Mouse (Mus musculus) adrenal gland (tissue): ENCODE results near the gene Cpz.

Experiments
- intact Hi-C: fragments of 180-260 bp; cut with DNase I; formaldehyde crosslinking; loops from one replicate; pipeline ENCODE4 v1.15.1; 2025
- long read RNA-seq, 2 experiments: library from polyadenylated mRNA; unstranded; transcript quantifications; one replicate each; pipeline ENCODE4 v2.0.0; 2020; ENCODE audit warnings: borderline replicate concordance in 1 of 2; ENCODE audit not compliant: insufficient replicate concordance in 1 of 2

The Cpz gene
- long read RNA-seq, experiment 1, partial matches to known transcripts, result 0 of 5 reads
- long read RNA-seq, experiment 1, other reads (novel, unspliced or antisense), result 2 of 5 reads
- long read RNA-seq, experiment 2, result 0 reads

DNA sequence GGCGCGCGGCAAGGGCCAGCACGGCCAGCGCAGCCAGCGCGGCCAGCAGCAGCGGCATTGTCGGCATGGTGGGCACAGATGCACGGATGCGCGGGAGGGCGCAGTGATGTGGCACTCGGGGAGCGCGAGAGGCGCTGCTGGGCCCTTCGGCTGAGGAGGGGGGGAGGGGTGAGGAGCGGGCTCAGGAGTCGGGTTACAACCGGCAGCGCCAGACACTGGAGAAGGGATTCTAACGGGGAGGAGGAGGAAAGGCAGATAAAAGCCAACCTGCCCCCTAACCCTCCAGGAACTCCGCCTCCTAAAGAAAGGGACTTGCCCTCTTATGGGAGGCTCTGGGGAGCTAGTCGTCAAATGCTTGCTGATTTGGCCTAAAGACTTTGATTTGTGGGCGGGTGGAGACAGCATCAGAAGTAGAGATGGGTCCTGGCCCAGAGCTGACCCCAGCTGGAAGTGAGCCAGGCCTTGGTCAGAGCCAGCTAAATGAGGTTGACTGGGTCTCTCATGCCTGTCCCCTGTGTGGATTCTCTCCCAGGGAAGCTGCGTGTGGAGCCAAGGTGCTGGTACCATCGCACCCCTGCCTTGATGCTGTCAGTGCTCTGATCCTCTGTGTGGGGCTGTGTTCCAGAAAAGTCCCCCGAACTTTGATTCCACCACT lies at the start of gene Cpz:
Cpz (minus strand) TSS at position 230 of the 655 bp plus-strand sequence.
- intact Hi-C loops, result no loop called here

DNA sequence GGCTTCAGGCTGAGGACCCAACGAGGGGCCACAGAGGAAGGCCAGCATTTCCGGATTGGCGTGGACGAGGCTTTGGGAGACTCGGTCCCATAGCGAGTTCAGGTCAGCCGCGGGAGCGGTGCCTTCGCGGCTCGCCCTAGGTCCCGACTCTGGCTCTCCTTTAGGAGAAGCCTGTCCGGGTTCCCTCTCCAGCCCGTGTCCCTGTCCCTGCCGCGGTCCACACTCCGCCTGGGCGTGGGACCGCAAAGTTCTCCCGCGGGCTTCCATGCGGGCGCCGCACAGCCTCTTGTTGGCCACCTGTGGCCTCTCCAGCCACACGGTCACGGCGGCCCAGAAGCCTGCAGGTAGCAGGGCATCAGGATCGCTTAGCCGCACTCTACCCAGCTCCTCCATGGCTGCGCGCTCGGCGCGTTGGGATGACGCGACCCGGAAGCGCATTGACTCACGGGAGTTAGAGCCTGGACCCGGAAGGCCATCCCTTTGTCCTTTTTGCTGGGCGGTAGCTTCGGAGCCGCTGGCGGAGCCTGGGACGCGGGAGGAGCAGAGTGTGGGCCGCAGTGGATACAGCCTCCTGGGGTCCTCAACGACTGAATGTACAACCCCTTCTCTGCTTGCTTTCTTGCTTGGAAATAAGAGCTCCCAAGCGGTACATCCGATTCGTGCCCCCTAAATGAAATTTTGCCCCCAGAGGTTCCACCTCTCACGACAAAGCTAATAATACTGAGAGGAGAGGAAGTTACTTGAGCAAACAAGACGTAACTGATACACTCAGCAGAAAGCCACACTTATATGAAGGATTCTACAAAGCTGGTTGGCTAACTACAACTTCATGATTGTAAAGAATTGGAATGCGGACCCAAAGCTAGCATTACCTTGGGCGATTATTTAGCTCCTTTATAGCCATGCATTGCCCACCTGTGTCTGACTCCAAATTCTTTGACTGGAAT lies 49.4 kb upstream of the Cpz start, which contains the start of gene Trmt44:
Trmt44 (minus strand) TSS at position 418 of the 947 bp plus-strand sequence.
- intact Hi-C loops, result no loop called here

DNA sequence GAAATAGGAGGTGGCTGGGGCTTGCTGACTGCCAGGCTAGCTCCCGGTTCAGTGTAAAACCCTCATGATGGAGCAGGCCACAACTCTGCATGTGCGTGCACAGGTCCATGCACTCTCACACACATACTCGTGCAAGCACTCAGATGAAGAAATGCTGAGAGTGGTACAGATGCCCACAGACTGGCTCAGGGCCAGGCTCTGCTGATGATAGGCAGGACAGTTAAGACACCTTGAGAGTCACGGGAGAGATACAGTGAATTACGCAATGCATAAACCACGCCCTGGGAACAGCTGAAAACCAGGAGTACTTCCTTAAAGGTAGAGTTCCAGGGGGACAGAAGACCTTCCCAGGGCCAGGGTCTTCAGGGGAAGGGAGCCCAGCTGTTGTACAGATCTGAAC lies 46.0 kb upstream of the Cpz start:
- intact Hi-C loops, result no loop called here

DNA sequence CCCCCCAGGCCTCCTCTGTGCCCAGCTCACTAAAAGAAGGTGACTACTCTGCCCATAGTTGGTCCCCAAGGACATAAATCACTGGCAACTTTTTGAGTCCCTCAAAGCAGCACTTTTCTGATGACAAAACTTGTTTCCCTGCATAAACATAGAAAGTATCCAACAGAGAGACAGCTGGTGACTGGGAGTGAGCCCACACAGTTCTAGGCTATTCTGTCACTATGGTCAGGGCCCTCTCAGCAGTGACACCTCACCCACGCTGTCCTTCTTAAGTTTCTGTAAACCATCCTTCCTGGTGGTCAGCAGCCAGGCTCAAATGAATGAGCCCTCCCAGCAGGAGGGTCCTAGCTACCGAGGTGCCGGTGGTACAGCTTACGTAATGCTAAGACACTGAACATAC lies 41.1 kb upstream of the Cpz start:
- intact Hi-C loops, result no loop called here

DNA sequence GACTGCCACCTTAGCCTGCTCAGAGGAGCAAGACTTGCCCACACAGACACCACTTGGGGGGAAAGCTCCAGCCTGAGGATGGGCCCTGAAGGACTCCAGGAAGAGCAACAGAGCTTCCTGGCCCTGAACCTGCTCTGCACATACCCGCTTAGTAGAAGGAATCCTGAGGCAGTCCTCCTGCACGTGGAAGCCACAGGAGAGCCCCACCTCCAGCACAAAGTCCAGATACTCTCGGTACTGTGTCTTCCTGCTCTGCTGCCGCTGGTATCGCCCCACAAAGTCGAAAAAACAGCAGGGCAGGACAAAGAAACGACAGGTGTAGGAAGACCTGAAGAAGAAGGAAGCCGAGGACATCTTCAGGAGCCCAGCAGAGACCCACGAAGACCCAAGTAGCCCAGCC lies 39.7 kb upstream of the Cpz start:
- intact Hi-C loops, result no loop called here

DNA sequence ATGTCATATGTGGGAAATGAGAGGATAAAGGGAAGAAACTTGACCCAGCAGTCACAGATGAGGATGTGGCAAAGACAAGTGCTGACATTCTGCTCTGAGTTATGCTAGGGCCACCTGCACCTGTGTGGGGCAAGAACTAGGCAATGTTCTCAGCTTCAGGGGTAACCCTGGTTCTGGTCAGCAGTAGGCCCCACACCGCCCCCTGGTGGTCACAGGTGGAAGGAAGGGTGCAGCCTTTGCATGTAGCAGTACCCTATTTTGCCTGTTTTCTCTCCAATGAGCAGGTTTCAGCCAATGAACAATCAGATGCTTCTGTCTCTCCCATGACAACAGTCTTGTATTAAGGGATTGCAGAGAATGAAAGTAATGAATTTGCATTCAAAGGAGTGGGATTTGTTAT lies 38.0 kb upstream of the Cpz start:
- intact Hi-C loops, result loop anchor here (1.0 kb wide), 1 partner anchor 40 kb away; no protein-coding TSS in a partner anchor

DNA sequence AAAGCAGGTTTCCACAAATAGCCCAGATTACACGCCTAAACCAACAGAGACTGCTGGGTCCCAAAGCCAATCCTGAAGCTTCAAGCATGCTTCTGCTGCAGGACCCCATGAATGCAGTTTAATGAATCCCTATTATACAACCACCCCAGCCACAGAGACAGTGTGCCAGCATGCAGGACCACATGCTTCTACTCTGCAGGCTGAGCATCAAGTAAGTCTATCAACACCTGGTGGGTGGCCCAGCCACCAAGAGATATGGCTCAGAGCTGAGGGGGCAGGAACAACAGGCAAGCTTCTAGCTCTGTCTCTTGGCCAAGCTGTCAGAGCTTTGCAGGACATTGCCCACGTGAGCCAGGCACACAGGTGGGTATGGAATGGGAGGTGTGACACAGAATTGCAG lies 37.1 kb upstream of the Cpz start:
- intact Hi-C loops, result loop anchor here (1.0 kb wide), 1 partner anchor 39 kb away; no protein-coding TSS in a partner anchor

DNA sequence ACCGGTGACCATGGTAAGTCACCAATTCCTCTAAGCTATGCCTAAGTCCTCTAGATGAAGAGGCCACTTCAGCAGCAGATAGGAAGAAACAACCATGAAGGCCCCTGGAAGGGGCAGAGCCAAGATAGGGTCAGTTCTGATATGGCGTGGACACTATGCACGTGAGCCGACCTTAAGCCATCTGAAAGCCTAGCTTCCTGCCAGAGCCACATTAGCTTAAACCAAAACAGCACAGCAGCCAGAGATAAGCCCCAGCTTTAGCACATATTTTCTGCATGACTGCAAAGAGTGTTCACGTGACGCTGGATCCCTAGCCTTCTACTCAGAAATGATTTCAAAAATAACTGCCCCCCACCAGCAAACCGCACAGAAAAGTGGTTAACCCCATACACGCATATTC lies 33.9 kb upstream of the Cpz start:
- intact Hi-C loops, result no loop called here

DNA sequence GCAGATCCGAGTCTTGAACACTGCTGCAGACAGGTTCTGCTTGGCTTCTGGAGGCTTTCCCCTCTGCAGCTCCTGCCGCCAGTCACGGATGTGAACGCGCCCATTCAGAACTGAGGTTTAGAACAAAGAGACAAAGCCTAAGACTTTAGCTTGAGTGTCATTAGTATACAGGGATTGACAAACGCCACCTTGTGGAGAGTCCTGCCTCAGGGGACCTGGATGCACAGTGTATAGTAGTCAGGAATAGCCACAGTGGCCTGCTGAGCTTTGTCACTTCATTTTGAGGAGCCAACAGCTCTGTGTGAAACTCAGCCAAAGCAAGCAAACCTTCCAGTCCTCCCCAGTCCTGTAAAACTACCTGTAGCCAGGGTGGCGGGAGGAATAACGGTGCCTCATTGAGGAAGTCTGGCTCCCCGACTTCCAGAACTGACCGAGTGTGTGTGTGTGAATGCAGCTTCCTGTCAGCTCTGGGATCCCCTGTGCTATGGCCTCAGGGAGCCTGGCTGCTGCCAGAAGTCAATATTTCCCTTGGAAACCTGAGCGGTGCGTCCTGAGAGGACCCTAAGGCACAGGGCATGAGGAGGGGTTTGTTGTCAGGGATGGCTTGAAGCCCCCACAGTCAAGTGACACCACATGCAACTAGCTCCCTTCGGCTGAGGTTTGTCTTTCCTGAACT lies 32.6 kb upstream of the Cpz start:
- intact Hi-C loops, result no loop called here

DNA sequence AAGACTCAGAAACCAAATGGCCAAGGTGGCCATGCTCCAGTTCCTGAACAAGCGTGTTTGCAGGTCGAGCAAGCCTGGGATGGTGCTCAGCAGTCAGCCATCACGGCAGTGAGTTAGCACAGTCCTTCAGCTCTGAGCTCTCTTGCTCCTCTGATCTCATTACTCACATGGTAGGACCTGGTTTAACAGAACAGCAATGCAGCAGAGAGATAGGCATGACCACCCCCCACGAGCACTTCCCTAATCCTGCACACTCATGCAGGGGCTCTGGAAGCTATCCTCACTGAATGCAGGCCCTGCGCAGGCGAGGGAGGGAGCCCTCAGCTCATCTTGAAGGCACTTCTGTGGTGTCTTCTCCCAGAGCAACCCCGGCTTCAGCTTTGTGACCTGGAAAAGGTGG lies 30.9 kb upstream of the Cpz start:
- intact Hi-C loops, result no loop called here

DNA sequence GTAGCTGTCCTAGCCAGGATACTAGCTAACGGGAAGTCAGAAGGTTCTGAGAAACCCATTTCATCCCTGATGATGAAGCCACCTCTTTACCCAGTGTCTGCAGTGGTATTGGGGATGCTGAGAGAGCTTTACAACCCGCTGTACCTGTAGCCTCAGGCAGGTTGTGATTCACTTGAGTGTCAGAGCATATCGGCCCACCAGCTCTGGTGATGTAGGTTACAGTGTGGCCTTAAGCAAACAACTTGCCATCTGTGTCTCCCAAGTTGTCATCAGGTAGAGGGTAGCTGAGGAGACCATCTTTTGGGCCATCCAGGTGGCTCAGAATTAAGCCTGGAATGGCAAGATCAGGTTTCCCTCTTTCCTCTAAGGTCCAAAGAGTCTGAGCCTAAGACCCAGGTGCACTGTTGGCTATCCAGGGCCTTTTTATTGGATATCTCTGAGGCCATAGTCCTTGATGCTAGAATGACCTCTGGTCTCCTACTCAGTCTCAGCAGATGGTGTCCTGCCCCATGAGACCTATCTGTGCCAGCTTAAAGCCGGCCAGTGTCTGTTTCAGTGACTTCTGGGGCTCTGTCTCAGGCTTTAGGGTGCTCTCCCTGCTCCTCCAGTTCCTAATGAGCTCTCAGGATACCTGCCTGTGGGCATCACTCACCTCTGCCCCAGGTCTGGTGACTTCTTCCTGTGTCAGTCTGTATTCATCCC lies 27.5 kb upstream of the Cpz start:
- intact Hi-C loops, result no loop called here

DNA sequence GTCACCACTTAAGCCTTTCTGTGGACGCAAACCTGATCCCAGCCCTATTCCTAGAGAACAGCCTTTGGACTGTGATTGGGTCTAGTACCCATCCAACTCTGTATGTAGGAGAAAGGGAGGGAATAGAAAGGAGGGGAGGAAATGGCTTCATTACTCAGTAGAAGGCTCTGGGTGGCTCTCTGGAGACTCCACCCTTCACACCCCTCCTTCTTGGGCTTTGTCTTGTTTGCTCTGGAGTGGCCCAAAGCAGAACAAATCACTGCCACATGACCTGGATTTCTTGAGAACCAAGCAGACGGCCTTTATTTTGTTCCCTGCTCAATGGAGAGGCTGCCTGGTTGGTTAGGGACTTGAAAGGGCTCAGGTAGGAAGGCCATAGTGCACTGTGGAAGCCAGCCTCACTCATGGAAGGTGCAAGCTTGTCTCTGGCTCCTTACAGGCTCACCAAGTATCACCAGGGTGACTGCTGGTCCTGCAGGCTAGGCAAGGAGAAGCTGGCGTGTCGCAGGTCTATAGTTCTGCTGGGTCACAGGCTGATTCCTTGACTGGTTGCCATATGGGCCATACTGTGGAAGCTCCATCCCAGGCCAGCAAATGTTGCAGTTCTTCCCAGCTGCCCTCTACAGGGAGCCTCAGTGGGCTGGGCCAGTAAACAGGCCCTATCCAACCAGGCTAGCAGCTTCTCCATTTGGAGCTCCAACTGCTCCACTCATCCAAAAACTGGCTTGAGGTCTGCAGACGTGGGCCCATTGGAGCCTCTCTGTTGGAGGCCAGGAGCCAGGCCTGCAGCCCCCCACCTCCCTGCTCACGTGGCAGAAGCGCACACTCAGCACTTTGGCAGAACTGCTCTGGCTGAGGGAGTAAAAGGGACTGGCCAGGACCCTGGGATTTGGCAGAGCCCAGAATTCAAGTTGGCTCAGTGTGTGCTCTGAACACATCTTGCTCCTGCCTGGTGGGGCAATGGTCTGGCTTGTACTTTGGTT lies 26.6 kb upstream of the Cpz start:
- intact Hi-C loops, result no loop called here

DNA sequence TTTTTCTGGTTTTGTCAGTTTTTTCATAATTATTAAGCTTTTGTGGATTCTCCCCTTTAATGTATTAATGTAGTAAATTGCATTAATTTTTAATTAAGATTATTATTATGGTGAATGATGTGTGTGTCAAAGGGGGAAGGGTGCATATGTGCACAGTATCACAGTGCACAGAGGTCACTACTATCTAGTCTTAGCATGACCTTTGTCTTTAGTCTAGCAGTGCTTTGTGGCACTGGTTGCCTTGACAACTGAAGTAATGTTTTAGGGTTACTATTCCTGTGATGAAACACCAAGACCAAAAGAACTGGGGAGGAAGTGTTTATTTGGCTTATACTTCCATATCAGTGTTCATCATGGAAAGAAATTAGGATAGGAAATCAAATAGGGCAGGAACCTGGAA lies 20.6 kb upstream of the Cpz start:
- intact Hi-C loops, result no loop called here

DNA sequence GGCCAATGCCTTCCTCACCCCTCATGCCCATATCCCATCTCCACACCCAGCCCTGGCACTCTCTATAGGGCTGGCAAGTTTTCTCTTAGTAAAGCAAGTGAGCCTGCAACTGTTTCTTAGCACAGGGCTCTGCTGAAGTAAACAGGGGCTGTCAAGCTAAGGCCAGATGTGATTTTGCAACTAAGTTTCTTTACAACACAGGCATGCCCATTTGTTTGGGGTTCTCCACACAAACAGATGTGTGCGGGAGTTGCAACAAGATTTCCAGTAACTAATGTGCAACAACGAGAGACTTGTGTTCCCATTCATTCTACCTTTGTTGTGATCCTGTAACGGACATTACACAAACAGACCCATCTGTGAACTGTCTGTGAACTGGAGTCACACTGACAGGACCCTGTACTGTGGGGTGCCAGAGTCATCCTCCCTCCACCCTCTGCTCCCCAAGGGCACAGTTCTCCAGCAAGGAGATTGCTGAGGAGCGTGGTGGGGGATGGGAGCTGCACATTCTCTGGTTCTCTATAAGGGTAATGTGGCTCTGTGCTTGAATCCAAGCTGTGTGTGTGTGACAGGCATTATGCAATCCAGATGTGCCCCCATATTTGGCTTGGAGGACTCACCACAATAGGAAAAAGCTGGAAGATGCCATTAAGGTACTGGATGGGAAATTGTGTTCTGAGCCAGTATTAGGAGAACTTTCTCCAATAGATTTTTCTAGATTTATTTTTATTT lies 15.7 kb upstream of the Cpz start:
- intact Hi-C loops, result no loop called here

DNA sequence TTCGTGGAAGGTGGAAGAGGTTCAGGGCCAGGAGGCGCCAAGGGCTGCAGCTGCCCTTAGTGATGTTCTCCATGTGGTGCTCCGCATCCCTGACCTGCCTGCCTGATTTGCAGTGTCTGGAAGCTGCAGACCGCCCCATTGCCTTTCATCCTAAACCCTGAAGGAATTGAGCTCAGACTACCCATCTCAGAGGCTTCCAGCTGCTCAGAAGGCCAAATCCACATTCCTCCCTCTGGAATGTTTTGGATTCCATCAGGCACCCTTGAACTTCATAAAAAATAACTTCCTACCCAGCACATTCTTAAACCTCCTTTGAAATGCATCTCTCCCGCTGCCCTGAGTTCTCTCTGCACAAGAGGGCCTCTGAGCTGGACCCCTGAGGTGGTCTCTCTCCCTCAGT lies 15.1 kb upstream of the Cpz start:
- intact Hi-C loops, result no loop called here

DNA sequence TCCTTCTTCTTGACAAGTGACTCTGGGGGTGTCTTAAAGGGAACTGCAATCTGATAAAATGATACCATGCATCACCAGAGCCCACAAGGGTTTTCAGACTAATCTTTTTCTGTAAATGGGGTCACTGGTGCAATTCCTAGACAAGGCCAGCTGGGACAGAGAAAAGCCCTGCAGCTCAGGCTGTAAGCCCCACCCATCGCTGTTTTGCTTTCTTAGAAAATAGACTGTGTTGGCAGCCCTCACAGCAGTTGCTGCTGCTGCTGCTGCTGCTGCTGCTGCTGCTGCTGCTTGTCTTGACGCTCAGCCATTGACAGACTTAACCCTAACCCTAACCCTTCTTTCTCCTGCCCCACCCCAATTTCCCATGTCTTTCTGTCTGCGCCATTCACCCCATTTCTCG lies 14.1 kb upstream of the Cpz start:
- intact Hi-C loops, result no loop called here

DNA sequence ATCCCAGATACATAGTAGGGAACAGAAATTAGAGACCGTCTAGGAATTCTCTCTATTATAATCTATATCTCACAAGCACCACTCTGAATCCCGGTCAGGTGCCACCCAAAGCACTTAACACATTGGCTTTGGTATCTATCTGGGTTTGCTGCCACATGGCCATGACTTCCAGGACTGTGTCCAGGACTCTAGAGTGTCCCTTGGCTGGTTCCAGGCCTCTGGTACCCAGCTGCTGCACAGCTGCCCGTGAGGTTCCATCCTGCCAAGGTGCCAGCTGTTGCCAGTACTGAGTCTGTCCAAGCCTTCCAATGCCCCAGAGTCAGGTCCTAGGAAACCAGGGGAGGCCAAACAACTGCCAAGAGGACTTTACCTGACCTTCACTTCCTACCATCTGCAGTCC lies 12.5 kb upstream of the Cpz start:
- intact Hi-C loops, result no loop called here

DNA sequence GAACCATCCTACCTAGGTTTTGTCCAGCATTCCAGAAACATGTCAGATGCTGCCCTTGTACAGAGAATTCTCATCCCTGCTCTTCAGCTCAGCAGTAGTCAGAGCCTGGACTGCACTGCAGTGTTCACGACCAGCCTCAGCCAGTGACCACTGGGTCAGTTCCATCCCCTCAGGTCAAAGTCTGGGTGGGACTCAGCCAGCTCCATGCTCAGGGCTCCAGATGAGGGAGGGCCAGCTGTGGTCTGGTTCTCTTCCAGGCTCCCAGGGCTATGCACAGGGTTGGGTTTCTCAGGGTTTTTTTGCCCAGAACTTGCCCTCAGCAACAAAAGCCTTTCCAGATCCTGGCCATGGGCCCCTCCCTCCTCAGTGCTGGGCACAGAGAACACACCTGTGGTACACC lies 12.0 kb upstream of the Cpz start:
- intact Hi-C loops, result no loop called here

DNA sequence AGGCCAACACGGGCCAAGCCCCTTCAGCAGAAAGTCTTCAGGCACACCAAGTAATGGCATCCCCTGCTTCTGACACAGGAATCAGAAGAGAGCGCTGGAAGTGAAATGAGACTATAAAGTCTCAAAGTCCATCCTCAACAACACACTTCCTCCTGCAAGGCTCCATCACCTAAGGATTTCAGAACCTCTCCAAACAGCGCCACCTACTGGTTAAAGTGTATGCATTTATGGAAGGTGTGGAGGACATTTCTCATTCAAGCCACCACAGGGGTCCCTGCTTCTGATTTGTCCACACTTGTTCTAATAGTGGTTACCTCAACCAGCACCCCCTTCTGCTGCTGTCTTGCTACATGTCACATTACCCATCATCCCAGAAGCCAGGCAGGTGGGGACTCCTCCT lies 10.8 kb upstream of the Cpz start:
- intact Hi-C loops, result no loop called here
